Mouse (Mus musculus) layer of hippocampus, adult 9-10 months (tissue): ENCODE data around the gene Rhobtb3.
A peak's percentile ranks its signal among the peaks of the same experiment; 100 is the strongest.

Experiments
- DNase-seq: peaks from one replicate; pipeline ENCODE4 v3.0.0; 2022; ENCODE audit warnings: low spot score

Rhobtb3 gene

GRCm38 (mm10) chr13:75943189-75944043 lies at the start of gene Rhobtb3:
Gene Rhobtb3 (minus strand): TSS chr13:75943925.
- peak; percentile 24 for DNase-seq

- no peak for DNase-seq
These were observed 48.7 kb upstream of the Rhobtb3 start for GRCm38 (mm10) chr13:75992169-75993028.

GRCm38 (mm10) chr13:75988096-75988495 lies 44.4 kb upstream of the Rhobtb3 start:
- DNase-seq, result no peak

- DNase-seq, result no peak
These were observed 38.2 kb upstream of the Rhobtb3 start for GRCm38 (mm10) chr13:75981901-75982300.

- DNase-seq, result no peak
These were observed 32.9 kb upstream of the Rhobtb3 start for GRCm38 (mm10) chr13:75976649-75977048.

- DNase-seq, result no peak
These were observed 32.5 kb upstream of the Rhobtb3 start for GRCm38 (mm10) chr13:75976218-75976617.

GRCm38 (mm10) chr13:75975629-75976028 lies 31.9 kb upstream of the Rhobtb3 start:
- no peak for DNase-seq

- no peak for DNase-seq
These were observed 30.8 kb upstream of the Rhobtb3 start for GRCm38 (mm10) chr13:75974481-75974880.

- DNase-seq, result no peak
These were observed 23.1 kb upstream of the Rhobtb3 start, which contains the start of gene Spata9 for GRCm38 (mm10) chr13:75966850-75967249. Gene Spata9 (plus strand): TSS chr13:75967150.

- DNase-seq, result no peak
These were observed 11.8 kb upstream of the Rhobtb3 start for GRCm38 (mm10) chr13:75955357-75955992.

GRCm38 (mm10) chr13:75950295-75950694 lies 6.6 kb upstream of the Rhobtb3 start:
- no peak for DNase-seq

GRCm38 (mm10) chr13:75944044-75944820 lies 507 bp upstream of the Rhobtb3 start:
- no peak for DNase-seq

GRCm38 (mm10) chr13:75942731-75943130 lies 994 bp downstream of the Rhobtb3 start:
- DNase-seq, result no peak

- DNase-seq, result no peak
These were observed 2.0 kb downstream of the Rhobtb3 start for GRCm38 (mm10) chr13:75941518-75942295.

- DNase-seq, result no peak
These were observed 2.8 kb downstream of the Rhobtb3 start for GRCm38 (mm10) chr13:75940791-75941517.

GRCm38 (mm10) chr13:75938866-75939265 lies 4.9 kb downstream of the Rhobtb3 start:
- no peak for DNase-seq

GRCm38 (mm10) chr13:75933287-75933686 lies 10.4 kb downstream of the Rhobtb3 start:
- no peak for DNase-seq

- DNase-seq, result peak; percentile 41
These were observed 12.7 kb downstream of the Rhobtb3 start for GRCm38 (mm10) chr13:75931073-75931472.

GRCm38 (mm10) chr13:75930660-75931059 lies 13.1 kb downstream of the Rhobtb3 start:
- DNase-seq, result no peak

- DNase-seq, result no peak
These were observed 13.7 kb downstream of the Rhobtb3 start for GRCm38 (mm10) chr13:75930023-75930422.
